Comparison of ENCODE assay signal across 10 mouse cellular contexts in the genomic region with DNA sequence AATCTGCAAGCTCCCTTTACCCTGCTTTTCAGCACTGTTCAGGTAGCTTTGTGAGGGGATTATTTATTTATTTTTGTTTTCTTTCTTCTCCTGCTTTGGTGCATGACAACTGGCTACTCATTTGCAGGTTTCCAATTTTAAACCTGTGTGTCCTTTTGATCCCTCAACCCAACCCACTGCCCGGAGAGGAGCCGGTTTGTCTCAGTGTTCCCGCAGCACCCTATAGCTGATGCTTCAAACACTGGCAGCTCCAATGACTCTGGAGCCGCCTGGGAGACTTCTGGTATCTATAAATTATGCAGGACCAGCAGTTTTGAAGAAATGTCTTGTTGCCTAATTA. TPM values are rescaled to one million over a fixed set of nuclear protein-coding genes. Genes with fewer than 3 reads are reported as not detected.
DNase-seq lines count a peak whose midpoint lies in the region; ATAC-seq and TF ChIP-seq lines count a peak whose summit lies in the region.
"Had no signal": no experiment of that assay in that cellular context is flagged by ENCODE, and none has a peak within 500 bp of the region (broad histone marks: within the 10 kb centered on the region; RNA-seq: fewer than 3 reads in every experiment).

No protein-coding gene starts in this region.

- no peak overlapping the region for H3K9ac ChIP-seq in heart, postnatal 0 days (replicated peaks; ENCODE audit: low read depth, low read length)
- H3K9ac ChIP-seq in midbrain, embryonic 12.5 days (replicated peaks), result no peak overlapping the region
- H3K9ac ChIP-seq in midbrain, postnatal 0 days (replicated peaks; ENCODE audit: low read length, poor library complexity, severe bottlenecking), result no peak overlapping the region
- no peak overlapping the region for H3K9ac ChIP-seq in limb, embryonic 15.5 days
- peak overlapping the region; percentile 43; the same call in 1 of the 2 replicates for H3K9ac ChIP-seq in stomach, embryonic 16.5 days (ENCODE audit: low read length)

- H3K4me3 ChIP-seq in heart, postnatal 0 days (ENCODE audit: low read depth, low read length), result no peak overlapping the region
- H3K4me3 ChIP-seq in midbrain, embryonic 12.5 days, result no peak overlapping the region
- H3K4me3 ChIP-seq in midbrain, postnatal 0 days (ENCODE audit: low read depth, low read length), result no peak overlapping the region
- no peak overlapping the region for H3K4me3 ChIP-seq in limb, embryonic 15.5 days
- no peak overlapping the region for H3K4me3 ChIP-seq in stomach, embryonic 16.5 days (replicated peaks; ENCODE audit: low read length)

- no peak overlapping the region for H3K4me2 ChIP-seq in heart, postnatal 0 days (ENCODE audit: low read depth, low read length)
- no peak overlapping the region for H3K4me2 ChIP-seq in midbrain, embryonic 12.5 days (replicated peaks)
- no peak overlapping the region for H3K4me2 ChIP-seq in midbrain, postnatal 0 days (ENCODE audit: low read depth, low read length, poor library complexity, severe bottlenecking)
- H3K4me2 ChIP-seq in limb, embryonic 15.5 days, result no peak overlapping the region
- no peak overlapping the region for H3K4me2 ChIP-seq in stomach, embryonic 16.5 days (ENCODE audit: low read depth, low read length)

- no peak for TF ChIP-seq CTCF in heart, postnatal 0 days (IDR thresholded peaks at IDR 0.05; ENCODE audit: low read depth)
- no peak for TF ChIP-seq CTCF in midbrain, postnatal 0 days (IDR thresholded peaks at IDR 0.05)

- ATAC-seq in heart, postnatal 0 days (ENCODE audit: insufficient read depth, low read depth), result no peak
- no peak for ATAC-seq in midbrain, embryonic 12.5 days (ENCODE audit: low FRiP score, low read depth)
- no peak for ATAC-seq in midbrain, postnatal 0 days (ENCODE audit: low FRiP score)
- no peak for ATAC-seq in limb, embryonic 15.5 days (ENCODE audit: insufficient number of reproducible peaks, low FRiP score, low TSS enrichment, low read depth)
- ATAC-seq in stomach, embryonic 16.5 days (ENCODE audit: insufficient read depth, low FRiP score), result no peak

- WGBS in heart, postnatal 0 days, result 86% methylated on average over 4 of the region's 4 CpGs
- 82% methylated on average over 4 of the region's 4 CpGs for WGBS in midbrain, embryonic 12.5 days
- WGBS in midbrain, postnatal 0 days, result 60% methylated on average over 4 of the region's 4 CpGs
- WGBS in limb, embryonic 15.5 days, result 67% methylated on average over 4 of the region's 4 CpGs
- 83% methylated on average over 4 of the region's 4 CpGs for WGBS in stomach, embryonic 16.5 days

- no peaks in the 10 kb centered on the region for H3K27me3 ChIP-seq in heart, postnatal 0 days (ENCODE audit: control insufficient read depth, insufficient read depth, low read length)
- H3K27me3 ChIP-seq in midbrain, embryonic 12.5 days, result no peaks in the 10 kb centered on the region
- no peaks in the 10 kb centered on the region for H3K27me3 ChIP-seq in midbrain, postnatal 0 days (ENCODE audit: insufficient read depth, low read length)
- no peaks in the 10 kb centered on the region; the same call in 1 of the 2 replicates for H3K27me3 ChIP-seq in limb, embryonic 15.5 days
- no peaks in the 10 kb centered on the region for H3K27me3 ChIP-seq in stomach, embryonic 16.5 days (ENCODE audit: control insufficient read depth, insufficient read depth, low read length)

- H3K4me1 ChIP-seq in heart, postnatal 0 days (ENCODE audit: control insufficient read depth, insufficient read depth), result peaks cover 14% of the 10 kb centered on the region
- peaks cover 26% of the 10 kb centered on the region for H3K4me1 ChIP-seq in midbrain, embryonic 12.5 days
- peaks cover 8% of the 10 kb centered on the region for H3K4me1 ChIP-seq in midbrain, postnatal 0 days (ENCODE audit: insufficient read depth, low read length)
- H3K4me1 ChIP-seq in limb, embryonic 15.5 days, result peaks cover 51% of the 10 kb centered on the region
- peaks cover 38% of the 10 kb centered on the region for H3K4me1 ChIP-seq in stomach, embryonic 16.5 days (ENCODE audit: control insufficient read depth, insufficient read depth, low read length)

- no peak for DNase-seq in heart, postnatal 0 days (ENCODE audit: low spot score)
- no peak for DNase-seq in heart, adult 8-10 months (ENCODE audit: low spot score)
- DNase-seq in midbrain, postnatal 0 days (ENCODE audit: low spot score), result no peak
- no peak for DNase-seq in embryo, embryonic 10.5 days (ENCODE audit: low spot score)
- DNase-seq in frontal cortex, postnatal 14 days (ENCODE audit: low spot score in 2 of 2), result no peak
- DNase-seq: cerebellum, adult 8-10 months; heart, adult 18-20 months had no signal

- peaks cover 16% of the 10 kb centered on the region for H3K36me3 ChIP-seq in heart, postnatal 0 days (replicated peaks; ENCODE audit: control insufficient read depth, insufficient read depth, low read length)
- H3K36me3 ChIP-seq in midbrain, embryonic 12.5 days, result peaks cover 51% of the 10 kb centered on the region
- peaks cover 19% of the 10 kb centered on the region for H3K36me3 ChIP-seq in midbrain, postnatal 0 days (ENCODE audit: insufficient read depth, low read length)
- H3K36me3 ChIP-seq in limb, embryonic 15.5 days, result peaks cover 14% of the 10 kb centered on the region
- H3K36me3 ChIP-seq in stomach, embryonic 16.5 days (ENCODE audit: control insufficient read depth, insufficient read depth, low read length), result peaks cover 14% of the 10 kb centered on the region; the same call in 1 of the 2 replicates

- H3K9me3 ChIP-seq in heart, postnatal 0 days (replicated peaks; ENCODE audit: control insufficient read depth, low read length), result no peaks in the 10 kb centered on the region
- 0 out of 2 replicates have a peak, but pooled peaks cover 2% of the 10 kb centered on the region for H3K9me3 ChIP-seq in midbrain, embryonic 12.5 days
- H3K9me3 ChIP-seq in midbrain, postnatal 0 days (ENCODE audit: low read length), result no peaks in the 10 kb centered on the region
- no peaks in the 10 kb centered on the region for H3K9me3 ChIP-seq in limb, embryonic 15.5 days
- no peaks in the 10 kb centered on the region for H3K9me3 ChIP-seq in stomach, embryonic 16.5 days (replicated peaks; ENCODE audit: control insufficient read depth, low read length)

- peak overlapping the region; percentile 63 for H3K27ac ChIP-seq in heart, postnatal 0 days (ENCODE audit: low read depth)
- peak overlapping the region; percentile 7; the same call in 1 of the 2 replicates for H3K27ac ChIP-seq in midbrain, embryonic 12.5 days (replicated peaks)
- no peak overlapping the region for H3K27ac ChIP-seq in midbrain, postnatal 0 days (ENCODE audit: low read depth, low read length)
- H3K27ac ChIP-seq in limb, embryonic 15.5 days, result peak overlapping the region; percentile 80; the same call in 1 of the 2 replicates
- H3K27ac ChIP-seq in stomach, embryonic 16.5 days (ENCODE audit: low read length), result peak overlapping the region; percentile 83

- TF ChIP-seq EP300 in heart, postnatal 0 days (IDR thresholded peaks at IDR 0.05; ENCODE audit: low read depth), result no peak

RNA-seq across cellular contexts. Expression of gene Mvb12b, which starts 16.6 kb away (rescaled TPM):
- 24.7 and 38.7 TPM in 2 replicates for total RNA-seq in heart, postnatal 0 days (2014; rRNA removed; ENCODE audit: low replicate concordance)
- 7.7 and 8.7 TPM in 2 replicates for polyA plus RNA-seq in heart, postnatal 0 days (2015; fragmentation: Nextera tagmentation; extraction: Ambion mirVana)
- 10 to 100 TPM; 20.2 to 24.5 (median 21.0) TPM for total RNA-seq in heart, adult 8-10 months (2022)
- 55.6 and 58.3 TPM in 2 replicates for polyA plus RNA-seq in midbrain, embryonic 12.5 days (2016; fragmentation: Nextera tagmentation; extraction: Ambion mirVana)
- total RNA-seq in midbrain, postnatal 0 days (2014; rRNA removed), result 133 and 155 TPM in 2 replicates
- polyA plus RNA-seq in midbrain, postnatal 0 days (2015; fragmentation: Nextera tagmentation; extraction: Ambion mirVana), result 48.8 and 68.1 TPM in 2 replicates
- polyA plus RNA-seq in limb, embryonic 15.5 days (2015; fragmentation: Nextera tagmentation; extraction: Ambion mirVana), result 18.2 and 19.0 TPM in 2 replicates
- polyA plus RNA-seq in stomach, embryonic 16.5 days (2015; fragmentation: Nextera tagmentation; extraction: Ambion mirVana), result 8.5 and 11.9 TPM in 2 replicates
